Mouse (Mus musculus): ENCODE results near the gene Ppp1r12b. TPM values are rescaled to one million over a fixed set of nuclear protein-coding genes. Genes with fewer than 3 reads are reported as not detected.

Ppp1r12b gene
- total RNA-seq (2012; rRNA removed) (4.5 and 4.7 TPM in 2 replicates), polyA plus RNA-seq (2012; ENCODE audit: insufficient read depth in 1 of 2, insufficient read length in 2 of 2, low read depth in 1 of 2, low replicate concordance in 2 of 2, missing spikeins in 1 of 2) (1 to 10 TPM in 1 of 2 experiments, not detected in 1; 7.8 TPM)

GRCm38 (mm10) chr1:134955637-134956176 is at the start of gene Ppp1r12b:
Ppp1r12b (minus strand) TSS chr1:134955942.
- DNase-seq (ENCODE audit: low read depth, low spot score), result peak; percentile 98
- Histone ChIP-seq H3K9ac (ENCODE audit: control insufficient read depth, low read depth, low read length, poor library complexity, severe bottlenecking) (peak within 1 kb of the TSS; percentile 87), H3K27me3 (ENCODE audit: control insufficient read depth in 1 of 2, insufficient read depth in 2 of 2, low read length in 2 of 2) (no peaks in the 10 kb centered on the region), H3K9me3 (replicated peaks; ENCODE audit: insufficient read depth, low read length) (no peaks in the 10 kb centered on the region), H3K79me2 (ENCODE audit: control insufficient read depth, insufficient read depth, low read length, poor library complexity) (peaks cover 1% of the 10 kb centered on the region; the same call in 1 of the 2 replicates), H3K4me1 (ENCODE audit: control insufficient read depth in 1 of 2, insufficient read depth in 2 of 2, low read length in 2 of 2) (peaks cover 0 to 5% of the 10 kb centered on the region in 2 experiments; a peak in 2 of 4 replicates), H3K4me3 (ENCODE audit: control insufficient read depth in 1 of 2, insufficient read depth in 1 of 2, low read depth in 2 of 2, low read length in 2 of 2) (peak within 1 kb of the TSS; percentile 72 to 87), H3K36me3 (ENCODE audit: control insufficient read depth in 1 of 2, insufficient read depth in 2 of 2, low read length in 2 of 2) (peaks cover 0 to 10% of the 10 kb centered on the region in 2 experiments; a peak in 2 of 4 replicates), H3K27ac (ENCODE audit: control insufficient read depth, low read depth, low read length) (peak within 1 kb of the TSS; percentile 46)
- peak; percentile 83 to 87 for TF ChIP-seq POLR2A (IDR thresholded peaks at IDR 0.05; ENCODE audit: control insufficient read depth in 1 of 2, insufficient read depth in 1 of 2, low read depth in 1 of 2, low read length in 2 of 2, poor library complexity in 1 of 2)
- TF ChIP-seq BHLHE40 (IDR thresholded peaks at IDR 0.05; ENCODE audit: borderline replicate concordance, low read depth, low read length), result no peak
- no peak for TF ChIP-seq UBTF (IDR thresholded peaks at IDR 0.05; ENCODE audit: borderline replicate concordance, insufficient read depth, low read depth, low read length)
- TF ChIP-seq SMC3 (IDR thresholded peaks at IDR 0.05; ENCODE audit: low read depth, low read length), result no peak
- peak; percentile 60; the same call in 1 of the 2 replicates for TF ChIP-seq POLR2AphosphoS2 (IDR thresholded peaks at IDR 0.05; ENCODE audit: low read length)
- no peak for TF ChIP-seq MEF2A (IDR thresholded peaks at IDR 0.05; ENCODE audit: extremely low read depth, insufficient replicate concordance, low read depth, low read length, poor library complexity, severe bottlenecking)
- no peak for TF ChIP-seq RAD21 (IDR thresholded peaks at IDR 0.05; ENCODE audit: low read depth, low read length)
- no peak for TF ChIP-seq MYB (IDR thresholded peaks at IDR 0.05; ENCODE audit: low read depth, low read length)
- no peak for TF ChIP-seq CHD1 (IDR thresholded peaks at IDR 0.05; ENCODE audit: low read depth, low read length)
- TF ChIP-seq ZKSCAN1 (IDR thresholded peaks at IDR 0.05; ENCODE audit: low read depth, low read length), result no peak
- TF ChIP-seq NRF1 (IDR thresholded peaks at IDR 0.05; ENCODE audit: insufficient read depth, low read depth, low read length, poor library complexity, severe bottlenecking), result peak; percentile 88
- no peak for TF ChIP-seq CHD2 (IDR thresholded peaks at IDR 0.05; ENCODE audit: low read length)
- TF ChIP-seq RCOR1 (IDR thresholded peaks at IDR 0.05; ENCODE audit: low read depth, low read length), result no peak
- TF ChIP-seq MYC (IDR thresholded peaks at IDR 0.05; ENCODE audit: low read depth, low read length), result 0 out of 2 replicates have a peak, but pooled peaks have one; percentile 22
- TF ChIP-seq MXI1 (IDR thresholded peaks at IDR 0.05; ENCODE audit: low read depth, low read length), result no peak
- peak; percentile 97 for TF ChIP-seq KAT2A (conservative IDR thresholded peaks at IDR 0.05; ENCODE audit: low read depth, low read length)
- TF ChIP-seq MAFK (IDR thresholded peaks at IDR 0.05; ENCODE audit: borderline replicate concordance, low read depth, low read length), result no peak
- TF ChIP-seq EP300 (IDR thresholded peaks at IDR 0.05; ENCODE audit: low read depth in 1 of 2, low read length in 2 of 2), result no peak
- TF ChIP-seq USF1 (IDR thresholded peaks at IDR 0.05; ENCODE audit: low read depth, low read length), result peak; percentile 35; the same call in 1 of the 2 replicates
- peak; percentile 80 for TF ChIP-seq TBP (IDR thresholded peaks at IDR 0.05; ENCODE audit: low read depth, low read length)
- TF ChIP-seq SIN3A (IDR thresholded peaks at IDR 0.05; ENCODE audit: low read length), result peak; percentile 76
- TF ChIP-seq GATA1 (IDR thresholded peaks at IDR 0.05; ENCODE audit: low read depth, low read length), result no peak
- no peak for TF ChIP-seq ZMIZ1 (IDR thresholded peaks at IDR 0.05; ENCODE audit: low read depth, low read length)
- TF ChIP-seq ZNF384 (IDR thresholded peaks at IDR 0.05; ENCODE audit: low read depth, low read length), result no peak
- TF ChIP-seq NELFE (IDR thresholded peaks at IDR 0.05; ENCODE audit: low read depth, low read length), result peak; percentile 56
- no peak for TF ChIP-seq GABPA (IDR thresholded peaks at IDR 0.05; ENCODE audit: low read depth, low read length)
- no peak for TF ChIP-seq JUND (IDR thresholded peaks at IDR 0.05; ENCODE audit: low read depth, low read length)
- TF ChIP-seq ELF1 (IDR thresholded peaks at IDR 0.05; ENCODE audit: low read depth, low read length), result no peak; the same call in 1 of the 2 replicates
- TF ChIP-seq HCFC1 (IDR thresholded peaks at IDR 0.05; ENCODE audit: low read depth, low read length), result peak; percentile 98
- TF ChIP-seq ZC3H11A (IDR thresholded peaks at IDR 0.05; ENCODE audit: low read depth, low read length), result no peak
- TF ChIP-seq E2F4 (IDR thresholded peaks at IDR 0.05; ENCODE audit: borderline replicate concordance, low read depth, low read length), result no peak
- TF ChIP-seq POLR2AphosphoS5 (IDR thresholded peaks at IDR 0.05; ENCODE audit: borderline replicate concordance, low read depth, low read length), result no peak
- peak; percentile 79; the same call in 1 of the 2 replicates for TF ChIP-seq MAZ (IDR thresholded peaks at IDR 0.05; ENCODE audit: low read depth, low read length)
- no peak for TF ChIP-seq TAL1 (IDR thresholded peaks at IDR 0.05; ENCODE audit: low read length)
- TF ChIP-seq ETS1 (IDR thresholded peaks at IDR 0.05; ENCODE audit: low read depth, low read length), result no peak
- TF ChIP-seq MAX (IDR thresholded peaks at IDR 0.05; ENCODE audit: low read length), result no peak

Measured in MEL (cell line).